Mouse (Mus musculus): ENCODE measurements at regions not wholly inside any gene's neighbourhood (a gene's known extent, or its start where the extent isn't known, plus 50 kb on each side); places are given as distances from the start of the nearest gene placed in this dataset.

DNA sequence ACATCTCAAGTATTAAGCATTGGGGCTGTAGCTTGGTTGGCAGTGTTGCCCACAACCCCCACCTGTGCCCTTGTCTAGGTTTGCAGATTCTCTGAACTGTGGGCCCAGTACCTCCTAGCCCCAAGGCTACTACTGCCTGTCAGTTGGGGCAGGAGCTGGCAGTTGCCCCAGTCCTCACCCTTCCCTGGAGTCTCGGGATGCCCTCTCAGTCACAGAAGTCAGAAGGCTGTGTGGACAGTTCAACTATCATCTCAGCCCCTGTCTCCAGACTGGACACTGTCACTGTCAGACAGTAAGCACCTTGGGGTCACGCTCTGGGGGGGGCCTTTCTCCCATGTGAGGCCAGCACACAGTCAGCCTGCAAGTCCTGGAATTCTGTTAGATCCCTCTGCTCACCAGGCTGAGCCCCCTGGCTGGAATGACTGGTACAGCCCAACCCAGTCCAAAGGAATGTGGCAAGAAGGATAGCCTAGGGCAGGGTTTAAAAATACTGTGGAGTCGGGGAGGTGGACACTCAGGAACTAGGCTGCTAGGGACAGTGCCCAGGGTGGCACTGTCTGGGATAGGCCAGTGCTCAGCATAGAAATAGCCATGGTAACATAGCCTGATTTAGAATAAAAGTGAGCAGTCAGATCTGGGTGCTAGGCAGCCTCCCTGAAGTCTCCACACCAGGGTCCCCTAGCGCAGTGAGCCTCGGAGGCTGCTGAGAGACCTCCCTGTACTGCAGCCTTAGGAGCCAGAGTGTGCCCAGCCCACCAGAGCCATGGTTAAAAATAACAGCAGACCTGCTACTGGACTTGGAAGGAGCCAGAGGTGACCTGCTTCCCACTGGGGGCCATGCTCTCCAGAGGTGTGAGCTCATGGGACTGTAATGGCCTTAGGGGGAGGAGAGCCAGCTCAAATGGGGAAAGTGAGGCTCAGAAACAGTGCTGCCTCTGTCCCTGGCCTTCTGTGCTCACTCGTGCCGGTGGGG, 83.1 kb upstream of the Ptpn1 start:
- DNase-seq (ENCODE audit: low spot score in 2 of 2): no peak

DNA sequence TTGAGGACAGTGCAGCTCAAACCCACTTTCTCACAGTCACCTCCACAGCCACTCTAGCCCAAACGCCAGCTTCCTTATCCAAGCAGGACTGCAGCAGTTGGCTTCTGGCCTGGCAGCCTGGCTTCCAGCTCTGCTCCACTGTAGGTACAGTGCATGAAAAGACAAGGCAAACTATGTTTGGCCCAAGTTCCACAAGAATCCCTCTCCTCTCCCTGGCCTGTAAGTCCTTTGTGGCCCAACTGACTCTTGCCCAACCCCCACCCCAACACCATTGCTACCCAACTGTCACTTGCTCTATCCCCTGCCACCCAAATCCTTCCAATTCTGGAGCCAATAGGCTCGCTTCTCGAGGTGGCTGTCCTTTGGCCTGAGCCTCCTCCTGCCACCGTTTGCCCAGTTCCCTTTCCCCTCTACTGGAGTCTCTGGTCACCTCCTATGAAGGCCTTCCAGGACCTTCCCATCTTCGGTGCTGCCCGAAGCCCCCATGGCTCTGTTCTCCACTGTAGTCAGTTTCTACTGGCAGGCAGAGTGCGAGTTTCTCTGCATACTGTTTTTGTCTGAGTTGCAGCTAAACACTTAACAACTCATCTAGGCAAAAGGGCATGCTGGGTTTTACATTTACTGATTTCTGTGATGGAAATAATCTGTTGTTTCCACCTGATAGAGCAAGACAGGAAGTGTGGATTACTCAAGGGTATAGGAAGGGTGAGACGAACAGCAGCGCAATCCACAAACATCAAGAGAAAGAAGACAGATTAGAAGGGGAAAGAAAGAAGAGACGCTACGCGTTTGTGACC, 84.4 kb upstream of the Ptpn1 start:
- DNase-seq (ENCODE audit: low spot score in 2 of 2): no peak

DNA sequence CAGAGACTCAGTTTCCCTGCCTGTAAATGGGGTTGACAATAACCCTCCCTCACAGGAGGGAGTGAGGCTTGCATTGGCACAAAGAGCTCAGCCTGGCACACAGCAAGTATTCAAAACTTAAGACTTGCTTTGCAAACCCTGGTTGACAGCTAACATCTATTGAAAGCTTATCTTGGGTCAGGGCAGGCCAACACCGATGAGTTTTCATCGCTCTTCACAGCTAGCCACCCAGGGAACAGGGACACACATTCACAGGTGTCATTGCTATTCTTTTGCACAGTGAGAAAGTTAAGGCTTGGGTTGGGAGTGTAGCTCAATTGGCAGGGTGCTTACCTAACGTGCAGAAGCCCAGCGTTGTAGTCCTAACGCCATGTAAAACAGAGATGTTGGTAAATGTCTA, 86.5 kb upstream of the Ptpn1 start:
- no peak for DNase-seq (ENCODE audit: low spot score in 2 of 2)

DNA sequence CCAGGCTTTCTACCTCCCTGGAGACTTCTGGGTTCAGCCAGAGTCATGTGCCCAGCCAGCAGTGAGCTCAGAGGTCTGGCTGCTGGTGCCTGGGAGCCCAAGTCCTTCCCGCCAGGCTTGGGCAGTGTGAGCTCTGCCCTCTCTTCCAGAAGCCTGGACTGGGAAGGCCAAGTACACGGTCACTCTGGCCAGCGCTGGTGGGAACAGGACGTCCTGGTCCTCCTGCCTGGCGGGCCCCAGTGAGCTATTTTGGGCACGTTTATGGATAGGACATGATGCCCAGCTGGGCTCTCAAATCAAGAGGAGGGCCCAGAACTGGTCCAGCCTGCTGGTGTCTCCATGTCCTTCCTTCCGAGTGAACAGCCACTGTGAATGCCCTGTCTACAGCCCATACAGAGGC, 87.3 kb upstream of the Ptpn1 start:
- DNase-seq (ENCODE audit: low spot score in 2 of 2): peak in 1 of 2 experiments; percentile 15

GRCm38 (mm10) chr2:167843921-167844320, 87.9 kb upstream of the Ptpn1 start:
- peak in 1 of 2 experiments; percentile 24 for DNase-seq (ENCODE audit: low spot score in 2 of 2)

GRCm38 (mm10) chr2:167842993-167843392, 88.9 kb upstream of the Ptpn1 start:
- no peak for DNase-seq (ENCODE audit: low spot score in 2 of 2)

DNA sequence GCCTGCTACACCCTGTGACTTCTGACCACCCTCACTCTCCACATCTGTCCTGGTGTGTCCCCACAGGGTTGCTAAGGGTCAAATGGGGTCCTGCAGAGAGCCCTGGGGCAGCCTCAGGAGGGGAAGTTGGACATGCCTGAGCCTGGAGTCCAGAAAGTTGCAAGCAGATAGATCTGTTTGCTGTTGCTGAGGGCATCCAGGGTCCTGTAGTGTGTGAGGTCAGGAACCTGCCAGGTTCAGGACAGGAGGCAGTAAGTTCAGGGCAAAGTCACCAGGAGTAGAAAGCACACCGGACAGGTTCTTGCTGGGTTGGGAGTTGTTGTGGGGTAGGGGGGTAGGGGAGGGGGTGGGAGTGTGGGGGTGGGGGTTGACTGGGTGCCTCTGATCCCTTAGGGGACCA, 89.4 kb upstream of the Ptpn1 start:
- no peak for DNase-seq (ENCODE audit: low spot score in 2 of 2)

GRCm38 (mm10) chr2:167841339-167842240, 90.3 kb upstream of the Ptpn1 start:
- no peak for DNase-seq (ENCODE audit: low spot score in 2 of 2)

GRCm38 (mm10) chr2:167840344-167840743, 91.5 kb upstream of the Ptpn1 start:
- DNase-seq (ENCODE audit: low spot score in 2 of 2): no peak

DNA sequence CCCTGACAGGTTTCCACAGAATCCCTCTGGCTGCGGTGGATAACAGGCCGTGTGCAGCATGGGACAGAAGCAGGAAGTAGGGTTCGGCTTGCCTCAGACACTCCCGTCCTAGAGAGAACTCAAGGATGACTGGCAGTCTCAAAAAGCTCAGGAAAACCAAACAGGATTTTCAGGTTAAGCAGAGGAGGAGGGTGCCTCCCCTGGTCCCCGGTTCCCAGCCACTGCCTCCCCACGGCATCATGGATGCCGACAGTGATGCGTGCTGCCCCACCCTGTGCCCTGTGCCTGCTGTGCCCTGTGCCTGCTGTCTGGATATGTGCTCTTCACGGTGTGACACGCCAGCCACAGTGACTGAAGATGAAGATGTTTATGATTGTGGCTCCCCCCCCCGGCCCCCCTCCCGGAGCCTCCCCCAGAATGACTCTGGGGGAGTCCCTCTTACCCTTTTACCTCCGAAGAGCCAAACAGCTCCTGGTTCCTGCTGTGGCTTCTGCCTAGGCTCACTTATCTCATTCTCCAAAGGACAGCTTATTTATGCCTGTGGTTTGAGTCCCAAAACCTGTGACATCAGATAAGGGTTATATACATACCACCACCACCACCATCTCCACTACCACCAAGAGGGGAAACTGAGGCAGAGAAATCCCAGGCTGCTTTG, 92.4 kb upstream of the Ptpn1 start:
- no peak for DNase-seq (ENCODE audit: low spot score in 2 of 2)

GRCm38 (mm10) chr2:167837596-167837995, 94.3 kb upstream of the Ptpn1 start:
- DNase-seq (ENCODE audit: low spot score in 2 of 2): no peak

DNA sequence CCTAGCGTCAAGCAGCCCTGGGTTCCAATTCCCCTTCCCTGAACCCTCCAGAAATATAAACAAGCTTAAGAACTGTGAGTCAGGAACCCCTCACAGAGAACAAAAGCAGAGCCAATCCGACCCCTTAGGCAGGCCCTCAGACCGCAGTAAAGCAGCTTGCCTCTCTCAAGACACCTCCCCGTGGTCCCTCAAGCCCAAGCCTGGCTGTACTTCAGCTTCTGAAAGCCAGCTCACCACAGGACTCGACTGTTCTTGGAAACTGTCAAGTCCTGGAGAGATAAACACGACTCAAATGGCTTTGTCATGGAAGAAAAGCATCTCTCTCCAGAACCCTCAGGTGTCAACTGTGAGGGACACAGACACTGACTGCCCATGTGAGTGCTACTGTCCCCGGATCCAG, 95.2 kb upstream of the Ptpn1 start:
- no peak for DNase-seq (ENCODE audit: low spot score in 2 of 2)

- peak in 1 of 2 experiments; percentile 13 for DNase-seq (ENCODE audit: low spot score in 2 of 2)
These were observed 97.3 kb upstream of the Ptpn1 start for GRCm38 (mm10) chr2:167834605-167835004.

GRCm38 (mm10) chr2:167833290-167833953, 98.4 kb upstream of the Ptpn1 start:
- peak in 1 of 2 experiments; percentile 7 for DNase-seq (ENCODE audit: low spot score in 2 of 2)

DNA sequence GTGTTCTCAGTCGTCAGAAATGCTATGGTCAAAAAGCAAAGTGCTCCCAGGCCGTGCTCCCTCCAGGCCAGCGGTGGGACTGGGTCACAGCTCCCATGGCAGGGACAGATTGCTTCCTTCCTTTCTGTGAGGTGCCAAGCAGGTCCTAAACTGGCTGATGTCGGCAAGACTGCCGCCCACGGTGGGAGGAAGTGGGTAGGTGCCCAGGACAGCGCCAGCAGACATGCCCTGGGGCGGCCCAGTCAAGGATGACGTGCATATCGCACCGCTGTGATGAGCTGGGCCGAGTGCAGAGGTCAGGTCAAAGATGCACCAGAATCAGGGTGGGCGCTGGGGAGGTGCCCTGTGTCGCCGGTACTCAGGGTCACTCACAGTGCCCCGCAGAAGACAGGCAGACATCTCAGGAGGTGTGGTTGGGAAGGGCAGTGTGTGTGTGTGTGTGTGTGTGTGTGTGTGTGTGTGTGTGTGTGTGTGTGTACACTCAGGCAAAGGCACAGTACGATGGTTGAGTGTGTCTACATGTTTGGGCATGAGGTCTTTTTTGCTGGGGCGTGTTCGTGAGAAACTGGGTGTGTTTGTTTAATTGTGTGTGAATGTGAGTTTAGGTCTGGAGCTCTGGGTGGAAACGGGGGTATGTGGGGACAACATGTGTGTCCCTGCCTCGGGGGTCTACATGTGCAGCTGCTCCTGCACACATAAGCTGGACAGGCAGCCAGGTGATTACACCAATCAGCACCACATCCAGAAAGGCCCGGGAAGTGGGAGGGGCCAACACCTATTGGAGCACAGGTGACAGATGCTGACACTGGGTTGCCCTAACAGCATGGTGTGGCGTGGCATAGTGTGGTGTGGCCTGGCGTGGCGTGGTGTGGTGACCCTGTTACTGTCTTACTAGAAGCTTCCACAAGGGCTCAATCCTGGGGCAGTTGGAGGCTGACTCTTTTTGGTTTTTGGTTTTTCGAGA, 100.5 kb upstream of the Ptpn1 start:
- DNase-seq (ENCODE audit: low spot score in 2 of 2): no peak

GRCm38 (mm10) chr2:167828258-167828657, 103.6 kb upstream of the Ptpn1 start:
- DNase-seq (ENCODE audit: low spot score in 2 of 2): no peak

- no peak for DNase-seq (ENCODE audit: low spot score in 2 of 2)
These were observed 104.7 kb upstream of the Ptpn1 start for GRCm38 (mm10) chr2:167826922-167827703.

DNA sequence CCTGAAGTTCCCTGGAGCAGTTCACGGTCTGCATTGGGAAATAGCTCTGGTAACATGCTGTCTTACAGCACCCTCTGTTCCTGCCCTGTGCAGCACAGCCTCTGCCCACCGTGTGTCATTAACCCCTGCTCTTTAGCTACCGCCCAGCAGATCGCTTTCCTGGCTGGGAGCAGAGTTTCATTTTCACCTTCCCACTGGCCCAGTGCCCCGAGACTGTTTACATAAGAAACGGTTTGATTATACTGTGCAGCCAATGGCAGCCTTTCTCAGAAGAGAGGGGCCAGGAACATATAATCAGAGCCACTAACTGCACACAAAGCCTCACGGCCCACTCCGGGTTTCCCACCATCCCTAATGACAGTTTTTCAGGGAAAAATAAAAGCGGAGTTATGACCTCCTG, 108.3 kb upstream of the Ptpn1 start:
- no peak for DNase-seq (ENCODE audit: low spot score in 2 of 2)

GRCm38 (mm10) chr2:167823044-167823443, 108.8 kb upstream of the Ptpn1 start:
- no peak for DNase-seq (ENCODE audit: low spot score in 2 of 2)
